Mouse (Mus musculus) forebrain, embryonic 11.5 days (tissue): ENCODE measurements at regions not wholly inside any gene's neighbourhood (a gene's known extent, or its start where the extent isn't known, plus 50 kb on each side); places are given as distances from the start of the nearest gene placed in this dataset.

Source experiments
- ATAC-seq: fragments of 200-750 bp; cut with Nextera tagmentation; replicated peaks from 2 replicates; pipeline ENCODE4 v1.8.0; 2017; ENCODE audit warnings: moderate TSS enrichment; ENCODE audit not compliant: low FRiP score
- DNase-seq: peaks from one replicate; pipeline ENCODE4 v3.0.0-alpha.2; 2017; ENCODE audit warnings: low spot score
- H3K27ac ChIP-seq: fragments of 300-500 bp; sonication (generic); 2 replicates; pipeline ENCODE4 v1.5.1; 2014; ENCODE audit warnings: low read depth, low read length
- H3K27me3 ChIP-seq: fragments of 300-500 bp; sonication (generic); 2 replicates; pipeline ENCODE4 v1.6.1; 2014; ENCODE audit warnings: mild to moderate bottlenecking, low read length, mixed read lengths; ENCODE audit not compliant: control insufficient read depth, insufficient read depth
- H3K36me3 ChIP-seq: fragments of 300-500 bp; sonication (generic); 2 replicates; pipeline ENCODE4 v1.6.1; 2014; ENCODE audit warnings: mild to moderate bottlenecking, low read length, moderate library complexity, mixed read lengths; ENCODE audit not compliant: control insufficient read depth, insufficient read depth
- H3K4me1 ChIP-seq: fragments of 300-500 bp; sonication (generic); replicated peaks from 2 replicates; pipeline ENCODE4 v1.6.1; 2014; ENCODE audit warnings: low read length, mixed read lengths; ENCODE audit not compliant: control insufficient read depth, insufficient read depth
- H3K4me2 ChIP-seq: fragments of 300-500 bp; sonication (generic); 2 replicates; pipeline ENCODE4 v1.6.1; 2014; ENCODE audit warnings: low read depth, mild to moderate bottlenecking, low read length, moderate library complexity, mixed read lengths; ENCODE audit not compliant: severe bottlenecking
- H3K4me3 ChIP-seq: fragments of 300-500 bp; sonication (generic); 2 replicates; pipeline ENCODE4 v1.5.1; 2014; ENCODE audit warnings: low read depth, low read length
- H3K9ac ChIP-seq: fragments of 300-500 bp; sonication (generic); 2 replicates; pipeline ENCODE4 v1.6.1; 2014; ENCODE audit warnings: low read length
- H3K9me3 ChIP-seq: fragments of 300-500 bp; sonication (generic); 2 replicates; pipeline ENCODE4 v1.6.1; 2016; ENCODE audit warnings: low read length, mixed read lengths; ENCODE audit not compliant: control insufficient read depth
- WGBS: fragments of 180-500 bp; shearing (Covaris S2); extraction: QIAGEN DNeasy Blood & Tissue Kit; methylation state at CpG from one replicate; pipeline ENCODE4 v1.1.7; 2014; 5-methylcytosine and 5-hydroxymethylcytosine counted together

DNA sequence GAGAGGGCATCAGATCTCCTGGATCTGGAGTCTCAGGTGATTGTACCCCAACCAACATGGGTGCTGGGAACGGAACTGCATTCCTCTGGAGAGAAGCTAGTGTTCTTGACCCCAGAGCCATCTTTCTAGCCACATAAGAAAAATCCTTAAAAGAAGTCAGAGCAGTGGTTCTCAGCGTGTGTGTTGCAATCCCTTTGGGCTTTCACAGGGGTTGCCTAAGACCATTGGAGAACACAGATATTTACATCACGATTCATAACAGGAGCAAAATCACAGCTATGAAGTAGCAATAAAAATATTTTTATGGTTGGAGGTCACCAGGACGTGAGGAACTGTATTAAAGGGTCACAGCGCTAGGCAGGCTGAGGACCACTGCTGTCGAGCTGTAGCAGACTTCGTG is 60.7 kb upstream of the Vangl1 start:
- Histone ChIP-seq H3K4me2 (no peak overlapping the region), H3K9me3 (no peaks in the 10 kb centered on the region), H3K27me3 (no peaks in the 10 kb centered on the region), H3K4me3 (no peak overlapping the region), H3K27ac (no peak overlapping the region), H3K4me1 (no peaks in the 10 kb centered on the region), H3K9ac (no peak overlapping the region), H3K36me3 (no peaks in the 10 kb centered on the region)
- ATAC-seq (no peak), DNase-seq (no peak)
- WGBS = 84% methylated on average over 7 of the region's 7 CpGs

- Histone ChIP-seq H3K36me3 (no peaks in the 10 kb centered on the region), H3K4me2 (no peak overlapping the region), H3K4me1 (no peaks in the 10 kb centered on the region), H3K27ac (no peak overlapping the region), H3K27me3 (no peaks in the 10 kb centered on the region), H3K4me3 (no peak overlapping the region), H3K9me3 (no peaks in the 10 kb centered on the region), H3K9ac (no peak overlapping the region)
- DNase-seq (no peak), ATAC-seq (no peak)
- 79% methylated on average over 9 of the region's 9 CpGs for WGBS
Observed at GRCm38 (mm10) chr3:102263326-102263725, 58.8 kb upstream of the Vangl1 start.

DNA sequence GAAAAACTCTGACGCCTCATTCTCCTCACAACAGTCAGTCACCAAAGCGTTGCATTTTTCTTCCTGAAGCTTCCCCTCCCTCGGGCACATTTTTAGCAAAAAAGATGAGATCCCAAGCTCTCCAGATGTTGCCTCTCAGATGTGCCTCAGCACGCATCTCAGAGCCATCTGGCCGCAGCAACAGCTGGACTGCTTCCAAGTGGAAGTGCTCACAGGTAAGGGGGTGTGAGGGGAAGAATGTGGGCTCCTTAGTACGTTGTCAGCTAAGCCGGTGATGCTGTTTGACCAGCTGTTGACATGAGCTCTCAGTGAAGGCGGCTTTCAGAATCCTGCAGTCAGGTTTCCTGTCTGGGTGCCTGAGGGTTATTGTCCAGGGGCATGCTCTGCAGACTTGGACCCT is 58.2 kb upstream of the Vangl1 start:
- H3K9me3 ChIP-seq = no peaks in the 10 kb centered on the region
- WGBS = 65% methylated on average over 8 of the region's 8 CpGs

DNA sequence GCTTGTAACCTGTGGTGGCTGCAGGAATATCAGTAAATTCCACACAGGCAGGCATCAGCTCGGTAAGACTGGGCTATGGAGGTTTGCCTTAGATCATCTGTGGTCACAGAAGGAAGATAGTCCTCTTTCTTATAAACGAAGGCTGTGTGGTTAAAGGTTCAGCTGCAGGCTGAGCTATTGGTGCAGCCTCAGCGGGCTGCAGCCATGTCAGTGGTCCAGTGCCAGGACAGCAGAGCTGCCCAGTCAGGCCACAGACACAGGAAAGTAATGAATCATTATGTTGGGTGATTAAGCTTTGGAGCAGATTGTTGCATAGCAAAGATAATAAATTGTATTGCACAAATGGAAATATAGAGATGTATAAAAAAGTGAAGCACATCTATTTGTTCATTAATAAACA is 57.0 kb upstream of the Vangl1 start:
- Histone ChIP-seq H3K4me1 (no peaks in the 10 kb centered on the region), H3K9me3 (no peaks in the 10 kb centered on the region), H3K4me3 (no peak overlapping the region), H3K4me2 (no peak overlapping the region), H3K36me3 (no peaks in the 10 kb centered on the region), H3K9ac (no peak overlapping the region), H3K27me3 (no peaks in the 10 kb centered on the region), H3K27ac (no peak overlapping the region)
- DNase-seq = no peak
- no peak for ATAC-seq
- 85% methylated on average over 3 of the region's 3 CpGs for WGBS

More for the DNA sequence above, 58.2 kb upstream of the Vangl1 start:
- DNase-seq (no peak), ATAC-seq (no peak)
- Histone ChIP-seq H3K9ac (no peak overlapping the region), H3K27me3 (no peaks in the 10 kb centered on the region), H3K4me3 (no peak overlapping the region), H3K4me1 (no peaks in the 10 kb centered on the region), H3K27ac (no peak overlapping the region), H3K4me2 (no peak overlapping the region), H3K36me3 (no peaks in the 10 kb centered on the region)
